Mouse (Mus musculus) liver, embryonic 16.5 days (tissue): Measurements from ENCODE around the gene Inpp4b. TPM values are rescaled to one million over a fixed set of nuclear protein-coding genes. Genes with fewer than 3 reads are reported as not detected.

ENCODE experiments used
- ATAC-seq: fragments of 200-750 bp; cut with Nextera tagmentation; 2 replicates; pipeline ENCODE4 v1.8.0; 2017; ENCODE audit warnings: low read depth, mild to moderate bottlenecking, moderate number of reproducible peaks, moderate library complexity
- H3K27ac ChIP-seq: fragments of 300-500 bp; sonication (generic); 2 replicates; pipeline ENCODE4 v1.5.1; 2014; ENCODE audit warnings: mild to moderate bottlenecking, low read length
- H3K27me3 ChIP-seq: fragments of 300-500 bp; sonication (generic); 2 replicates; pipeline ENCODE4 v1.6.1; 2014; ENCODE audit warnings: low read depth, low read length, mixed read lengths; ENCODE audit not compliant: control insufficient read depth, insufficient read depth
- H3K36me3 ChIP-seq: fragments of 300-500 bp; sonication (generic); 2 replicates; pipeline ENCODE4 v1.6.1; 2014; ENCODE audit warnings: mild to moderate bottlenecking; ENCODE audit not compliant: control insufficient read depth, insufficient read depth
- H3K4me1 ChIP-seq: fragments of 300-500 bp; sonication (generic); 2 replicates; pipeline ENCODE4 v1.6.1; 2014; ENCODE audit warnings: low read depth, low read length, mixed read lengths; ENCODE audit not compliant: control insufficient read depth
- H3K4me2 ChIP-seq: fragments of 300-500 bp; sonication (generic); 2 replicates; pipeline ENCODE4 v1.6.1; 2014; ENCODE audit warnings: low read depth, low read length, mixed read lengths
- H3K4me3 ChIP-seq: fragments of 300-500 bp; sonication (generic); 2 replicates; pipeline ENCODE4 v1.5.1; 2014; ENCODE audit warnings: low read depth, mild to moderate bottlenecking, low read length
- H3K9ac ChIP-seq: fragments of 300-500 bp; sonication (generic); 2 replicates; pipeline ENCODE4 v1.6.1; 2014; ENCODE audit warnings: low read depth, low read length
- H3K9me3 ChIP-seq: fragments of 300-500 bp; sonication (generic); replicated peaks from 2 replicates; pipeline ENCODE4 v1.6.1; 2016; ENCODE audit warnings: low read length; ENCODE audit not compliant: control insufficient read depth
- WGBS: fragments of 180-500 bp; shearing (Covaris S2); extraction: QIAGEN DNeasy Blood & Tissue Kit; methylation state at CpG from one replicate; pipeline ENCODE4 v1.1.7; 2014; ENCODE audit not compliant: insufficient replicate concordance; 5-methylcytosine and 5-hydroxymethylcytosine counted together
- polyA plus RNA-seq: library from polyadenylated mRNA; unstranded; fragments of >200 nt; fragmentation: Nextera tagmentation; extraction: Ambion mirVana; gene quantifications from 2 replicates; pipeline ENCODE4 v1.2.1, GENCODE M21; 2015

Gene Inpp4b
- polyA plus RNA-seq, 1 experiment from 2014 or later = 1.5 TPM

DNA sequence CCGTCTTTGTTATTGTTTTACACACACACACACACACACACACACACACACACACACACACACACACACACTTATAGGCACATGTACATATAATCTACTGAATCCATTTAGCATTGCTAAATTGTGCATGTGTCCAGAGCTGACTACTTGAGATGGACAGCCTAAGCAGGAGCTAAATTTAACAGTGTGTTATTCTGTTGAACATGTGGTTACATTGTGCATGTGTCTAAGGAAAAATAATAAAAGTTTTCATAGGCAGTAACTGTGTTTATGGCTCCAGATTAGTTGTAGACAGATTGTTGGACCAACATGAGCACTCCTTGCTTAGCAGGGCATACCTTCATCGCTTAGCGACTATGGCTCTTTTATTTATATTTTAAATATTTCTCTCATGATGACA lies 101.6 kb downstream of the Inpp4b start:
- no peak overlapping the region for H3K9ac ChIP-seq
- no peak for ATAC-seq
- H3K27ac ChIP-seq = no peak overlapping the region
- H3K4me1 ChIP-seq = no peaks in the 10 kb centered on the region
- H3K9me3 ChIP-seq = no peaks in the 10 kb centered on the region
- no peak overlapping the region for H3K4me2 ChIP-seq
- H3K27me3 ChIP-seq = no peaks in the 10 kb centered on the region
- H3K36me3 ChIP-seq = no peaks in the 10 kb centered on the region
- no peak overlapping the region for H3K4me3 ChIP-seq
- 74% methylated on average over 3 of the region's 3 CpGs for WGBS

DNA sequence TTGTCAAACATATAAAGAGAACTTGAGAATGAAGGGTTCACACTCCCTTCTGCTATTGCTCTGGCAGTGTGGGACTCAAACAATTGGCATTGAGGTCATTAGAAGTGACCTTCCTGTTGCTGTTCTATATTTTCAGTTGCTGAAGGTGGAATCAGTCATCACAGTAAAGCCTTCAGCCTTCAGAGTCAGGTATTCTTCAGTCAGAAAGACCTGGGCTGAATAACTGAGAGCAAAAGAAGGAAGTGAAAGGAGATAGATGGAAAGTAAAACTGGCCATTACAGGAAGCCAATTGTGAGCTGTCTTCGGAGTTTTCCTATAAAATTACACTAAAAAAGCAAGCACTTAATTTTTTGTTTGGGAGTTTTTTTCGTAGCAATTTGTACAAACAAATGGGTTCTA lies 107.4 kb downstream of the Inpp4b start:
- WGBS = 38% methylated on average over 2 of the region's 2 CpGs
- ATAC-seq = no peak
- Histone ChIP-seq H3K36me3 (no peaks in the 10 kb centered on the region), H3K4me1 (no peaks in the 10 kb centered on the region), H3K27ac (no peak overlapping the region), H3K27me3 (no peaks in the 10 kb centered on the region), H3K4me3 (no peak overlapping the region), H3K9ac (no peak overlapping the region), H3K9me3 (no peaks in the 10 kb centered on the region), H3K4me2 (no peak overlapping the region)

DNA sequence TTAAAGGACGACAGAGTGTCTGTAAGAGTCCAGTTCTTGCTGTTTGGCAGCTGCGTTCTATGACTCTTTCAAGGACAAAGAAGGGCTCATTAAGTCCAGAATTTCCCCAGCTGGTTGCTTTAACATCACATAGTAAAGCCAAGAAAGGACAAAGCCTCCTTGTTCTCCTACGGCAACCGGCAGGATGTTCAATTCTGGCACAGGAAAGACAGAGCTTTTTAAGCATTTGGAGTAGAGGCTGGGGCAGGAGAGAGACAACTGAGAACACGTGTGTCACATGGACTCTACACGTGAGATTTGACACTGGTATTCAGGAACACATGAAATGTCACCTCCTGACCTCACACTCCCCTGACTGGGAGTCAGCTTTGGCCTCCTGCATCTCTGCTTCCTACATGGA lies 109.7 kb downstream of the Inpp4b start:
- H3K9me3 ChIP-seq = no peaks in the 10 kb centered on the region
- no peak overlapping the region for H3K27ac ChIP-seq
- H3K4me2 ChIP-seq = no peak overlapping the region
- 53% methylated on average over 6 of the region's 6 CpGs for WGBS
- no peak overlapping the region for H3K4me3 ChIP-seq
- H3K36me3 ChIP-seq = no peaks in the 10 kb centered on the region
- no peak overlapping the region for H3K9ac ChIP-seq
- no peak for ATAC-seq
- H3K4me1 ChIP-seq = no peaks in the 10 kb centered on the region
- H3K27me3 ChIP-seq = no peaks in the 10 kb centered on the region

DNA sequence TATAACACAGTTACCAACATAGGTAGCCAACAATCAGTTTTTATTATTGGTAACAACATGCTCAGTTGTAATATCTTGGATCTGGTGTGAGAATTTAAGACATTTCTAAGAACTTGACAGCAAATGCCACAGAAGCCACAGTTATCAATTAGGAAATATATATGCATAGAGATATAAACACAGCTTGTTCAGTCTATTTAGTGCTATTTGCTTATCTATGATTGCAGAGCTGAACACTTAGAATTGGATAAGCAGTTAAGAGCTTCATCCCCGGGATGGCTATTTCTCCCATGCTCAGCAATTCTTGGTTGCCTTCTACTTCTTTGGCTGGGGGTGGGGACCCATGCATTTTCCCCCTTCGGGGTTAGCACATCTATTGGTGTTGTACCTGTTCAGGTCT lies 112.5 kb downstream of the Inpp4b start:
- Histone ChIP-seq H3K4me1 (no peaks in the 10 kb centered on the region), H3K4me2 (no peak overlapping the region), H3K27me3 (no peaks in the 10 kb centered on the region), H3K9me3 (no peaks in the 10 kb centered on the region), H3K36me3 (no peaks in the 10 kb centered on the region), H3K9ac (no peak overlapping the region), H3K27ac (no peak overlapping the region), H3K4me3 (no peak overlapping the region)
- ATAC-seq = no peak
- WGBS = 28% methylated on average over 2 of the region's 2 CpGs

DNA sequence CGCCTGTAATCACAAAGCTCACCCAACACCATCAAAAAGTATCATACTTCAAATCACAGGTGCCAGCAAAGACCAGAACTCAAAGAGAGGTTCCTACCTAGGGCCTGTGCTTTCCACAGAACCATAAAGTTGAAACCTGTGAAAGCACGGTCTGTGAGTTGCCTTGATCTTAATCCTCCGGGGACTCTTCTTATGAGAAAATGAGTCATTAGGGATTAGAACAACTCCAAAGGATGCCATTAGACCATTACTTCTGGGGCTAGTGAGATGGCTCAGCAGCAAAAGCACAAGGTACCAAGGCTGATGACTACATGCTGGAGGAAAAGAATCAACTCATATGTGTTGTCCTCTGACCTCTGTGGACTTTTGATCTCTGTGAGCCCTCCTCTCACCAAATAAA lies 121.4 kb downstream of the Inpp4b start:
- Histone ChIP-seq H3K4me3 (no peak overlapping the region), H3K27ac (no peak overlapping the region), H3K9ac (no peak overlapping the region), H3K36me3 (no peaks in the 10 kb centered on the region), H3K9me3 (no peaks in the 10 kb centered on the region), H3K4me2 (no peak overlapping the region), H3K27me3 (no peaks in the 10 kb centered on the region), H3K4me1 (no peaks in the 10 kb centered on the region)
- WGBS = 54% methylated on average over 3 of the region's 3 CpGs
- no peak for ATAC-seq

DNA sequence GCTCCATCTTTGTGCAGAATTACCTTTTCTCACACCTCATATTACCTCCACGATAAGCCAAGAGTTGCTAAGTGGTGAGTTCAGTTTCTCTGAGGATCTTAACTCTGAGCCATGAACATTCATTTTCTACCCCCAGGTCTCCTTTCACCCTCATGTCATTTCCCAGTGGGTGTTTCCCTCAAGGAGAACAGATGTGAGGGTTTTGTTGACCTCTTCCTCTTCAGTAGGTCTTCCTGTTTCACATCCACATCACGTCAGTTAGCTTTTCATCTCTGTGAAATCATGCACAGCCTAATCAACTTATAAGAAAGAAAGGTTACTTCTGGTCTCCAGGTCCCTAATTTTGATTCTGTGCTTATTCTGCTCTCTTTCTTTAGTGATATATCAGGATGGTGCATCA lies 124.4 kb downstream of the Inpp4b start:
- no peak overlapping the region for H3K4me2 ChIP-seq
- H3K4me3 ChIP-seq = no peak overlapping the region
- no peaks in the 10 kb centered on the region for H3K4me1 ChIP-seq
- H3K9me3 ChIP-seq = no peaks in the 10 kb centered on the region
- 36% methylated on average over 2 of the region's 2 CpGs for WGBS
- no peak overlapping the region for H3K9ac ChIP-seq
- no peak overlapping the region for H3K27ac ChIP-seq
- no peaks in the 10 kb centered on the region for H3K27me3 ChIP-seq
- ATAC-seq = no peak
- no peaks in the 10 kb centered on the region for H3K36me3 ChIP-seq

DNA sequence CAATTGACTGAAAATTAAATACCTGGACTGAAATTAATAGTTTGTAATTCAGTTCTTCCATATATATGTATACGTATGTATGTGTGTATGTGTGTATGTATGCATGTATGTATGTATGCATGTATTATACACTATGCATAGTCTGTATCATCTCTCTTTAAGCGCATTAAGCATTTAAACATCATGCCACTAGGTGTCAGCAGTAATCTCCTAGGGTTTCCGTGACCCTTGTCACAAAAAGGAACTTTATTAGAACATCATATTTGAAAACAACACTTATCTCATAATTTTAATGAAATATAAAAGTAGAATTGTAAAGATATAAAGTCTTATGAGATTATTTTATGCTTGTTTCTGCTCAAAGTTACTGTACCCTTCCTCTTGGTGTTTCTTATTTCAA lies 136.3 kb downstream of the Inpp4b start:
- Histone ChIP-seq H3K4me2 (no peak overlapping the region), H3K4me1 (no peaks in the 10 kb centered on the region), H3K27me3 (no peaks in the 10 kb centered on the region), H3K9me3 (no peaks in the 10 kb centered on the region), H3K27ac (no peak overlapping the region), H3K4me3 (no peak overlapping the region), H3K36me3 (no peaks in the 10 kb centered on the region), H3K9ac (no peak overlapping the region)
- no peak for ATAC-seq
- 16% methylated on average over 3 of the region's 3 CpGs for WGBS

DNA sequence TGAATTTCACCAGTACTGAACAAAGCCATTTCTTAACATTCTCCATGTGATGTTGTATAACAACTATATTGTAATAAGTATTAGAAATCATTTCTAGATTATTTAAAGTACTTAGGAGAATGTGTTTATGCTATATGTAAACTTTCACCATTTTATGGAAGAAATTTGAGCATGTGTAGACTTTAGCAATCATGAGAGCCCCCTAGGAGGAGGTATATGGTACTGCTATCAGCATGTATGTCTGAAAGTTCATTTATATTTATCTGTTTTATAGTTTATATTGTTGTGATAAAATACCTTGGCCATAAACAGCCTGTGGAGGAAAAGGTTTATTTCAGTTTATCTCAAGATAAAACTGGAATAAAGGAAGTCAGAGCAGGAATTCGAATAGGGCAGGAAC lies 141.5 kb downstream of the Inpp4b start:
- 41% methylated on average over 1 of the region's 1 CpGs for WGBS
- H3K9ac ChIP-seq = no peak overlapping the region
- H3K4me3 ChIP-seq = no peak overlapping the region

DNA sequence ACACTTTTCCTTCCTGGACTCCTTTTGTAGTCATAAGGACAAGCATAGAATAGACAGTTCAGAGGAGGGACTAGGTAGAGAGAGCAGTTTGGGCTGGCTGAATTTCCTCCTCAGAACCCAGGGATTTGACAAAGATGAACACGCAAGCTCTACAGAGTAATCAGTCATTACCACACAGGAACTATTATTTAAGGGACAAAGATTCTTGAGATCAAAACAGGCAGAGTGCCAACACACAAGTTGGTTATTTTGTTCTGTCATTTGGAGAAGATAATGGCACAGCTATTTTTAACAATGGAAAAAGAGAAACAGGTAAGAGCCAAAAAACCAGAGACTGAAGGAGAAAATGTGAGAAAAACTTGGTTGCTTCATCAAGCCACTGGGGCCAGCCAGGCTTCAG lies 143.3 kb downstream of the Inpp4b start:
- no peaks in the 10 kb centered on the region for H3K9me3 ChIP-seq
- no peaks in the 10 kb centered on the region for H3K27me3 ChIP-seq
- H3K36me3 ChIP-seq = no peaks in the 10 kb centered on the region
- H3K4me1 ChIP-seq = no peaks in the 10 kb centered on the region
- H3K4me2 ChIP-seq = no peak overlapping the region
- WGBS = 42% methylated on average over 1 of the region's 1 CpGs
- no peak overlapping the region for H3K27ac ChIP-seq
- H3K9ac ChIP-seq = no peak overlapping the region
- H3K4me3 ChIP-seq = no peak overlapping the region
- no peak for ATAC-seq

More for the DNA sequence above, 141.5 kb downstream of the Inpp4b start:
- H3K36me3 ChIP-seq = no peaks in the 10 kb centered on the region
- no peak overlapping the region for H3K27ac ChIP-seq
- no peak overlapping the region for H3K4me2 ChIP-seq
- no peak for ATAC-seq
- H3K9me3 ChIP-seq = no peaks in the 10 kb centered on the region
- H3K27me3 ChIP-seq = no peaks in the 10 kb centered on the region
- no peaks in the 10 kb centered on the region for H3K4me1 ChIP-seq
